Mouse (Mus musculus) liver, embryonic 14.5 days (tissue): ENCODE measurements around the gene Tspan15. TPM values are rescaled to one million over a fixed set of nuclear protein-coding genes. Genes with fewer than 3 reads are reported as not detected.

Experiments used
- ATAC-seq: fragments of 200-750 bp; cut with Nextera tagmentation; 2 replicates; pipeline ENCODE4 v1.8.0; 2017; ENCODE audit warnings: moderate number of reproducible peaks, mild to moderate bottlenecking, moderate library complexity; ENCODE audit not compliant: insufficient read depth
- DNase-seq, 3 experiments: peaks; one replicate each; pipeline ENCODE4 v3.0.0-alpha.2; 2012 to 2013; ENCODE audit warnings: low read depth in 3 of 3, low spot score in 3 of 3
- H3K27ac ChIP-seq: fragments of 300-500 bp; sonication (generic); 2 replicates; pipeline ENCODE4 v1.5.1; 2014; ENCODE audit warnings: moderate library complexity, mild to moderate bottlenecking, control low read depth, inconsistent platforms
- H3K27me3 ChIP-seq: fragments of 300-500 bp; sonication (generic); 2 replicates; pipeline ENCODE4 v1.6.1; 2014; ENCODE audit warnings: mild to moderate bottlenecking, low read length, moderate library complexity; ENCODE audit not compliant: control insufficient read depth, insufficient read depth
- H3K36me3 ChIP-seq: fragments of 300-500 bp; sonication (generic); replicated peaks from 2 replicates; pipeline ENCODE4 v1.6.1; 2014; ENCODE audit warnings: low read depth; ENCODE audit not compliant: control insufficient read depth, insufficient read depth
- H3K4me1 ChIP-seq, 2 experiments: fragments of 200-500 bp in 1 of 2; fragments of 300-500 bp in 1 of 2; sonication (generic) in 1 of 2; replicated peaks; 2 replicates each; pipeline ENCODE4 v1.6.1; 2012 to 2014; ENCODE audit warnings: antibody characterized with exemption in 1 of 2, inconsistent platforms in 1 of 2, low read length in 1 of 2; ENCODE audit not compliant: control insufficient read depth in 2 of 2, insufficient read depth in 2 of 2
- H3K4me2 ChIP-seq: fragments of 300-500 bp; sonication (generic); 2 replicates; pipeline ENCODE4 v1.6.1; 2014; ENCODE audit warnings: low read depth, mild to moderate bottlenecking, control low read depth, moderate library complexity
- H3K4me3 ChIP-seq, 2 experiments: fragments of 200-500 bp in 1 of 2; fragments of 300-500 bp in 1 of 2; sonication (generic) in 1 of 2; 2 replicates each; pipeline ENCODE4 v1.5.1; 2012 to 2014; ENCODE audit warnings: low read depth in 2 of 2, low read length in 2 of 2, mild to moderate bottlenecking in 2 of 2, control low read depth in 1 of 2, inconsistent platforms in 1 of 2, moderate library complexity in 1 of 2; ENCODE audit not compliant: insufficient read depth in 1 of 2
- H3K9ac ChIP-seq: fragments of 300-500 bp; sonication (generic); replicated peaks from 2 replicates; pipeline ENCODE4 v1.6.1; 2014; ENCODE audit warnings: mild to moderate bottlenecking, control low read depth, moderate library complexity
- H3K9me3 ChIP-seq: fragments of 300-500 bp; sonication (generic); 2 replicates; pipeline ENCODE4 v1.6.1; 2016; ENCODE audit warnings: low read length, mixed read lengths; ENCODE audit not compliant: control insufficient read depth
- CTCF ChIP-seq: IDR thresholded peaks from 2 replicates; pipeline ENCODE4 v1.5.1; 2016; ENCODE audit warnings: antibody characterized with exemption, low read depth, control low read depth
- EP300 ChIP-seq: IDR thresholded peaks from 2 replicates; pipeline ENCODE4 v1.6.1; 2016; ENCODE audit warnings: antibody characterized with exemption, low read depth
- WGBS: fragments of 180-500 bp; shearing (Covaris S2); extraction: QIAGEN DNeasy Blood & Tissue Kit; methylation state at CpG from one replicate; pipeline ENCODE4 v1.1.7; 2014; ENCODE audit not compliant: insufficient replicate concordance; 5-methylcytosine and 5-hydroxymethylcytosine counted together
- polyA plus RNA-seq, 2 experiments: library from polyadenylated mRNA; depleted of rRNA in 1 of 2; stranded (reverse) in 1 of 2; unstranded in 1 of 2; fragments of >200 nt; fragmentation: Nextera tagmentation in 1 of 2; extraction: Ambion mirVana in 1 of 2; gene quantifications; 2 replicates each; pipeline versions ENCODE4 v1.2.1 to v1.2.3; 2012 to 2014

Tspan15 gene
- polyA plus RNA-seq, 2 experiments: 7.3 TPM

GRCm38 (mm10) chr10:62202574-62202973, 28.5 kb downstream of the Tspan15 start:
- WGBS: 71% methylated on average over 6 of the region's 6 CpGs
- Histone ChIP-seq H3K9ac (no peak overlapping the region), H3K4me3 (no peak overlapping the region), H3K27me3 (no peaks in the 10 kb centered on the region), H3K36me3 (no peaks in the 10 kb centered on the region), H3K4me2 (no peak overlapping the region), H3K9me3 (no peaks in the 10 kb centered on the region), H3K4me1 (no peaks in the 10 kb centered on the region), H3K27ac (no peak overlapping the region)
- no peak for DNase-seq
- no peak for ATAC-seq
- TF ChIP-seq EP300 (no peak), CTCF (no peak)

DNA sequence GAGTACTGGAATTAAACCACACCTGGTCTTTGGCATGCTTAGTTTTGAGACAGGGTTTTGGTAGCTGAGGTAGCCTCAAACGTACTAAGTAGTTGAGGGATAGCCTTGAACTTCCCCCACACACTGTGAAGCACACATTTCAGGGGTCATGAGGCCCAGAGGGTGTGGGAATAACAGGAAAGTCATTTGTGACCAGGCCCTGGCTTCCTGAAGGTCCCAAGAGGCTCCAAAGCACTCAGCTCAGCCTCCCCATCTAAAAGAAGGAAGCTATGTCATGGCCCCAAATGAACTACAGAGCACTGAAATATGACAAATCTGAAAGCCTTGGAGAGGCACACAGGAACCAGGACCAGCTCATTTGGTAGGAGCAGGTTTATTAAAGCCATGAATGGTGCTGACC, 32.2 kb downstream of the Tspan15 start:
- H3K27me3 ChIP-seq: no peaks in the 10 kb centered on the region
- no peak overlapping the region for H3K4me2 ChIP-seq
- TF ChIP-seq EP300 (no peak), CTCF (no peak)
- H3K9ac ChIP-seq: no peak overlapping the region
- H3K4me1 ChIP-seq: 0 out of 4 replicates have a peak, but pooled peaks cover 0 to 1% of the 10 kb centered on the region in 2 experiments
- no peaks in the 10 kb centered on the region for H3K9me3 ChIP-seq
- H3K27ac ChIP-seq: no peak overlapping the region
- DNase-seq (no peak), ATAC-seq (no peak)
- H3K36me3 ChIP-seq: no peaks in the 10 kb centered on the region
- 42% methylated on average over 1 of the region's 1 CpGs for WGBS
- H3K4me3 ChIP-seq: no peak overlapping the region

DNA sequence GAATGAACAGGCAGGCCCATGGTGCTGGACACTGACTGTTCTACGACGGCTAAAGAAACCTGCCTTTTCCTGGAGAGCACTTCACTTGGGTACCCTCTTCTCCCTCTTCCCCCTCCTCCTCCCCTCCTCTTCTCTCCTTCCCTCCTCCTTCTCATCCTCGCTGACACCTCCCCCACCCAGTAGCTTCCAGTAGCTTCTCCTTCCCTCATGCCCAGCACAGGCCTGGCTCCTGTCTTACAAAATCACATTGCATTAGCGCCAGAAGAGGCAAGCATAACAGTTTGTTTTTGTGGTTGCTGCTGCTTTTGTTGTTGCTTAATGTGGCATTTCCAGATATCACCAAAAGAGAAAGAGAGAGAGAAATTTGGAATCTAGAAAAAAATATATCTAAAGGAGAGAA, 33.6 kb downstream of the Tspan15 start:
- H3K27ac ChIP-seq: no peak overlapping the region
- no peaks in the 10 kb centered on the region for H3K36me3 ChIP-seq
- TF ChIP-seq CTCF (no peak), EP300 (no peak)
- H3K9me3 ChIP-seq: no peaks in the 10 kb centered on the region
- no peak overlapping the region for H3K4me2 ChIP-seq
- H3K27me3 ChIP-seq: no peaks in the 10 kb centered on the region
- WGBS: 56% methylated on average over 4 of the region's 4 CpGs
- no peak overlapping the region for H3K4me3 ChIP-seq
- H3K9ac ChIP-seq: no peak overlapping the region
- H3K4me1 ChIP-seq: 0 out of 4 replicates have a peak, but pooled peaks cover 0 to 1% of the 10 kb centered on the region in 2 experiments
- no peak for DNase-seq
- ATAC-seq: no peak

DNA sequence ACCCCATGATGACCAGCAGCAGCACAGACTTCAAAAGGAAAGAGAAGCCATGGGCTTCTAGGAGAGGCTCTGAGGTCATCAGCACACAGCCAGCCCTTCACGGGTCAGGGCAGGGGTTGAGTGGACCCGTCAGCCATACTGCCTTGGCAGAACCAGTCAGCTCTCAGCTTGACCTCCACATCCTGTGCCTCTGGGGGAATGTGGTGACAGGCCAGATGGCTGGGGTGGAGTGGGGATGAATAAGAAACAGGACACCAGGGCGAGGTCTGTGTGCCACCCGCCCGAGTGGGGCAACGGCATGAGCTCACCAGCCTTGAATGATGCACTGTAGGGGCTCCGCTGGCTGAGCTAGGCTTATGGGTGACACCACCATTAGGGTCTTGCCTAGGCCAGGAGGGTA, 35.7 kb downstream of the Tspan15 start:
- H3K9me3 ChIP-seq: no peaks in the 10 kb centered on the region
- WGBS: 57% methylated on average over 7 of the region's 7 CpGs
- ATAC-seq: no peak
- no peaks in the 10 kb centered on the region for H3K36me3 ChIP-seq
- no peak overlapping the region for H3K4me2 ChIP-seq
- no peaks in the 10 kb centered on the region for H3K27me3 ChIP-seq
- no peak overlapping the region for H3K9ac ChIP-seq
- no peak overlapping the region for H3K4me3 ChIP-seq
- DNase-seq: no peak
- H3K4me1 ChIP-seq: 0 out of 4 replicates have a peak, but pooled peaks cover 0 to 1% of the 10 kb centered on the region in 2 experiments
- no peak overlapping the region for H3K27ac ChIP-seq
- TF ChIP-seq CTCF: no peak

GRCm38 (mm10) chr10:62194946-62195345, 36.1 kb downstream of the Tspan15 start:
- H3K9ac ChIP-seq: no peak overlapping the region
- no peak overlapping the region for H3K4me2 ChIP-seq
- 0 out of 4 replicates have a peak, but pooled peaks cover 0 to 1% of the 10 kb centered on the region in 2 experiments for H3K4me1 ChIP-seq
- no peak overlapping the region for H3K4me3 ChIP-seq
- H3K9me3 ChIP-seq: no peaks in the 10 kb centered on the region
- 51% methylated on average over 6 of the region's 6 CpGs for WGBS
- no peak for TF ChIP-seq EP300
- TF ChIP-seq CTCF: no peak
- no peaks in the 10 kb centered on the region for H3K36me3 ChIP-seq
- no peaks in the 10 kb centered on the region for H3K27me3 ChIP-seq
- H3K27ac ChIP-seq: no peak overlapping the region
- ATAC-seq (no peak), DNase-seq (no peak)
